Mouse (Mus musculus) bone marrow, adult 2 months (tissue): Measurements from ENCODE around the gene Zic2.

ENCODE experiments used
- CTCF ChIP-seq: fragments of 200-500 bp; IDR thresholded peaks from 2 replicates; pipeline ENCODE4 v1.5.1; 2011; ENCODE audit warnings: low read length, control low read depth; ENCODE audit not compliant: control insufficient read depth, insufficient read depth
- POLR2A ChIP-seq: fragments of 200-500 bp; IDR thresholded peaks from 2 replicates; pipeline ENCODE4 v1.6.1; 2011; ENCODE audit warnings: low read depth, mild to moderate bottlenecking, control low read depth, low read length, borderline replicate concordance; ENCODE audit not compliant: control insufficient read depth

- TF ChIP-seq POLR2A = no peak
- TF ChIP-seq CTCF = no peak
These were observed 6.1 kb upstream of the Zic2 start for GRCm38 (mm10) chr14:122468971-122469755.
